Mouse (Mus musculus) thymus, adult 2 months (tissue): ENCODE data around the gene Ntn1.

Source experiments
- CTCF ChIP-seq: fragments of 200-500 bp; IDR thresholded peaks from 2 replicates; pipeline ENCODE4 v1.5.1; 2012; ENCODE audit warnings: mild to moderate bottlenecking, control low read depth, low read length, moderate library complexity, borderline replicate concordance; ENCODE audit not compliant: control insufficient read depth, poor library complexity, insufficient read depth; ENCODE audit errors: extremely low read depth
- POLR2A ChIP-seq: fragments of 200-500 bp; IDR thresholded peaks from 2 replicates; pipeline ENCODE4 v1.6.1; 2012; ENCODE audit warnings: mild to moderate bottlenecking, low read length, control low read depth, moderate library complexity; ENCODE audit not compliant: control insufficient read depth, poor library complexity, insufficient read depth; ENCODE audit errors: extremely low read depth

DNA sequence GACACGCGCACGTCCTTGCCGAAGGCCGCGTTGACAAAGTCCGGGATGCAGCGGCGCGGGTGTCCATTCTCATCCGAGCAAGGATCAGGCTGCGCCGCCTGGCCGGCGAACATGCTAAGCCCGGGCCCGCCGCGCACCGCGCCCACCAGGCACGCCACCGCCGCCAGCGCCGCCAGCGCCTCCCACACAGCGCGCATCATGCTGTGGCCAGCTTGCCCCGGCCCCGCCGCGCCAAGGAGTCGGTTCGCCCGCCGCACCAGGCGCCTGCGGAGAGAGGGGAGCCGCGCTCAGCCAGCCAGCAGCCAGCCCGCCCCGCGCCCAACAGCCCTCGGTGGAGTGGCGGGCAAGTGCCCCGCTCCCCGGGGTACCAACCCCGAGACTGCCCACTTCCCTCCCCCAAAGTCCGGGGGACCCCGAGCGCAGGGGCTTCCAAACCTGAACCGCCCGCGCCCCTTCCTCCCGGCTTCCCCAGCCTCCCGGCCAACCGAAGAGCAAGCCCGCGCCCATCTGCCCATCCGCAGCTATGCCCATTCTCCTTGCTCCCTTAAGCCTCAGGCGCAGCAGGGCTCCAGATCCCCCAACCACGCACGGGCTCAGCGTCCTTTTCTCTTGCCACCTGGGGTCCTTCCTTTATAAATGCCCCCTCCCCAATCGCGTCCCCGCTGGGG lies 14.6 kb downstream of the Ntn1 start:
- TF ChIP-seq POLR2A (no peak), CTCF (no peak)
